ENCODE assay signal across 10 mouse cellular contexts in the genomic region with DNA sequence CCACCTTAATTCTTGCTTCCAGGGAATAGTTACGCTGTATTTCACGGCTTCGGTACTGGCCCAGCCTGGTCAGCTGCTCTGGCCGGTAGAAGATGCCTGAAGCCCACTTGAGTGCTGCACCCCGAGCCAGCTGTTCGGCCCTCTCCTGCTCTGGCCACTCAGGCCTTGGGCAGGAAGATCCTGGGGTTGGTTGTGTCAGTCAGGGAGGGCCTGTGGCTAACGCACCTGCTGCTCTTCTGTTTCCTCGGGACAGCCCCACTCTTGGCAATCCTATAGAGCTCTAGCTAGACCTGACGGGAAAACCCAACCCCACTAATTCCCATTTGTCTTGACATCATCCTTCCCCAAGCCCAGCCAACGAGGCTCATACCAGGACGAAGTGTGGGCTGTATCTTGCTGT. TPM values are rescaled to one million over a fixed set of nuclear protein-coding genes. Genes with fewer than 3 reads are reported as not detected.
DNase-seq lines count a peak whose midpoint lies in the region; ATAC-seq and TF ChIP-seq lines count a peak whose summit lies in the region.
"Had no signal": no experiment of that assay in that cellular context is flagged by ENCODE, and none has a peak within 500 bp of the region (broad histone marks: within the 10 kb centered on the region; RNA-seq: fewer than 3 reads in every experiment).

No protein-coding gene starts in this region.

- no peak for ATAC-seq in lung, postnatal 0 days
- ATAC-seq in heart, postnatal 0 days (ENCODE audit: insufficient read depth, low read depth) = no peak
- no peak for ATAC-seq in midbrain, embryonic 15.5 days (replicated peaks)

- peak overlapping the region; percentile 51 for H3K4me2 ChIP-seq in lung, postnatal 0 days (replicated peaks; ENCODE audit: low read depth, low read length)
- H3K4me2 ChIP-seq in heart, postnatal 0 days (ENCODE audit: low read depth, low read length) = peak overlapping the region; percentile 53
- peak overlapping the region; percentile 12; the same call in 1 of the 2 replicates for H3K4me2 ChIP-seq in midbrain, embryonic 15.5 days

- H3K27ac ChIP-seq in heart, embryonic 10.5 days = peak overlapping the region; percentile 64
- H3K27ac ChIP-seq in lung, postnatal 0 days (ENCODE audit: low read length) = peak overlapping the region; percentile 57
- H3K27ac ChIP-seq in heart, postnatal 0 days (ENCODE audit: low read depth) = peak overlapping the region; percentile 72
- H3K27ac ChIP-seq in midbrain, embryonic 15.5 days = no peak overlapping the region

- H3K27me3 ChIP-seq in heart, embryonic 10.5 days (ENCODE audit: insufficient read depth, poor library complexity, severe bottlenecking) = peaks cover 37% of the 10 kb centered on the region
- 0 out of 2 replicates have a peak, but pooled peaks cover 2% of the 10 kb centered on the region for H3K27me3 ChIP-seq in lung, postnatal 0 days (replicated peaks; ENCODE audit: insufficient read depth, low read length)
- H3K27me3 ChIP-seq in heart, postnatal 0 days (ENCODE audit: control insufficient read depth, insufficient read depth, low read length) = 0 out of 2 replicates have a peak, but pooled peaks cover 4% of the 10 kb centered on the region
- H3K27me3 ChIP-seq in midbrain, embryonic 15.5 days (replicated peaks) = no peaks in the 10 kb centered on the region

- H3K9ac ChIP-seq in lung, postnatal 0 days (replicated peaks; ENCODE audit: low read depth) = no peak overlapping the region
- peak overlapping the region; percentile 36; the same call in 1 of the 2 replicates for H3K9ac ChIP-seq in heart, postnatal 0 days (replicated peaks; ENCODE audit: low read depth, low read length)
- H3K9ac ChIP-seq in midbrain, embryonic 15.5 days = no peak overlapping the region

- TF ChIP-seq EP300 in lung, postnatal 0 days (IDR thresholded peaks at IDR 0.05) = no peak
- no peak for TF ChIP-seq EP300 in heart, postnatal 0 days (IDR thresholded peaks at IDR 0.05; ENCODE audit: low read depth)

- WGBS in heart, embryonic 10.5 days = 58% methylated on average over 11 of the region's 11 CpGs
- WGBS in lung, postnatal 0 days = 49% methylated on average over 11 of the region's 11 CpGs
- WGBS in heart, postnatal 0 days = 56% methylated on average over 11 of the region's 11 CpGs
- WGBS in midbrain, embryonic 15.5 days = 67% methylated on average over 11 of the region's 11 CpGs

- TF ChIP-seq CTCF in lung, postnatal 0 days (IDR thresholded peaks at IDR 0.05) = no peak
- no peak for TF ChIP-seq CTCF in heart, postnatal 0 days (IDR thresholded peaks at IDR 0.05; ENCODE audit: low read depth)

- peaks cover 17% of the 10 kb centered on the region for H3K36me3 ChIP-seq in heart, embryonic 10.5 days
- H3K36me3 ChIP-seq in lung, postnatal 0 days (ENCODE audit: insufficient read depth, low read length) = 0 out of 2 replicates have a peak, but pooled peaks cover 5% of the 10 kb centered on the region
- peaks cover 12% of the 10 kb centered on the region for H3K36me3 ChIP-seq in heart, postnatal 0 days (replicated peaks; ENCODE audit: control insufficient read depth, insufficient read depth, low read length)
- peaks cover 5% of the 10 kb centered on the region for H3K36me3 ChIP-seq in midbrain, embryonic 15.5 days (replicated peaks)

- no peaks in the 10 kb centered on the region for H3K9me3 ChIP-seq in heart, embryonic 10.5 days
- no peaks in the 10 kb centered on the region for H3K9me3 ChIP-seq in lung, postnatal 0 days (ENCODE audit: low read length)
- no peaks in the 10 kb centered on the region for H3K9me3 ChIP-seq in heart, postnatal 0 days (replicated peaks; ENCODE audit: control insufficient read depth, low read length)
- H3K9me3 ChIP-seq in midbrain, embryonic 15.5 days = no peaks in the 10 kb centered on the region

- H3K4me1 ChIP-seq in heart, embryonic 10.5 days = peaks cover 47% of the 10 kb centered on the region
- H3K4me1 ChIP-seq in lung, postnatal 0 days (ENCODE audit: insufficient read depth, low read depth, low read length) = peaks cover 13% of the 10 kb centered on the region
- H3K4me1 ChIP-seq in heart, postnatal 0 days (ENCODE audit: control insufficient read depth, insufficient read depth) = peaks cover 26% of the 10 kb centered on the region
- peaks cover 29% of the 10 kb centered on the region for H3K4me1 ChIP-seq in midbrain, embryonic 15.5 days

- H3K4me3 ChIP-seq in heart, embryonic 10.5 days = peak overlapping the region; percentile 42
- H3K4me3 ChIP-seq in lung, postnatal 0 days (ENCODE audit: low read depth, low read length) = peak overlapping the region; percentile 29
- peak overlapping the region; percentile 29 for H3K4me3 ChIP-seq in heart, postnatal 0 days (ENCODE audit: low read depth, low read length)
- no peak overlapping the region for H3K4me3 ChIP-seq in midbrain, embryonic 15.5 days

- DNase-seq in heart, embryonic 10.5 days (ENCODE audit: low spot score) = no peak
- no peak for DNase-seq in heart, adult 18-20 months
- no peak for DNase-seq in lung, postnatal 0 days (ENCODE audit: low spot score)
- no peak for DNase-seq in lung, adult 18-20 months
- no peak for DNase-seq in heart, postnatal 0 days (ENCODE audit: low spot score)
- DNase-seq in adrenal gland, postnatal 14 days = no peak
- DNase-seq in right cerebral cortex, adult 2 months (ENCODE audit: low spot score in 2 of 2) = no peak
- DNase-seq: right cerebral cortex, postnatal 25 days had no signal

RNA-seq across cellular contexts. Expression of a gene that starts 0.6 kb away (rescaled TPM):
- 16.7 and 18.9 TPM in 2 replicates for polyA plus RNA-seq in heart, embryonic 10.5 days (2016; fragmentation: Nextera tagmentation; extraction: Ambion mirVana)
- total RNA-seq in heart, adult 18-20 months (2021) = 1 to 10 TPM; 2.9 to 3.0 TPM
- 34.5 and 34.6 TPM in 2 replicates for polyA plus RNA-seq in lung, postnatal 0 days (2015; fragmentation: Nextera tagmentation; extraction: Ambion mirVana)
- total RNA-seq in heart, postnatal 0 days (2014; rRNA removed; ENCODE audit: low replicate concordance) = 6.1 and 10.6 TPM in 2 replicates
- 9.5 and 9.9 TPM in 2 replicates for polyA plus RNA-seq in heart, postnatal 0 days (2015; fragmentation: Nextera tagmentation; extraction: Ambion mirVana)
- 11.8 and 12.7 TPM in 2 replicates for polyA plus RNA-seq in midbrain, embryonic 15.5 days (2015; fragmentation: Nextera tagmentation; extraction: Ambion mirVana)
- total RNA-seq in adrenal gland, postnatal 14 days (2021) = 16.0 and 20.2 TPM in 2 replicates
- total RNA-seq: monocyte, adult 5-6 weeks had no signal

RNA-seq across cellular contexts. Expression of a gene that starts 2.2 kb away (rescaled TPM):
- polyA plus RNA-seq in heart, embryonic 10.5 days (2016; fragmentation: Nextera tagmentation; extraction: Ambion mirVana) = 91.4 and 114 TPM in 2 replicates
- total RNA-seq in heart, adult 18-20 months (2021) = 10 to 100 TPM; 21.6 TPM
- polyA plus RNA-seq in lung, postnatal 0 days (2015; fragmentation: Nextera tagmentation; extraction: Ambion mirVana) = 29.8 and 32.7 TPM in 2 replicates
- total RNA-seq in heart, postnatal 0 days (2014; rRNA removed; ENCODE audit: low replicate concordance) = 19.2 and 27.9 TPM in 2 replicates
- 21.8 and 22.6 TPM in 2 replicates for polyA plus RNA-seq in heart, postnatal 0 days (2015; fragmentation: Nextera tagmentation; extraction: Ambion mirVana)
- 45.3 and 48.9 TPM in 2 replicates for polyA plus RNA-seq in midbrain, embryonic 15.5 days (2015; fragmentation: Nextera tagmentation; extraction: Ambion mirVana)
- 44.5 and 44.9 TPM in 2 replicates for total RNA-seq in adrenal gland, postnatal 14 days (2021)

RNA-seq across cellular contexts. Expression of a gene that starts 5.6 kb away (rescaled TPM):
- 7.4 and 8.6 TPM in 2 replicates for polyA plus RNA-seq in heart, embryonic 10.5 days (2016; fragmentation: Nextera tagmentation; extraction: Ambion mirVana)
- 1 to 10 TPM; 1.1 to 1.6 TPM for total RNA-seq in heart, adult 18-20 months (2021)
- polyA plus RNA-seq in lung, postnatal 0 days (2015; fragmentation: Nextera tagmentation; extraction: Ambion mirVana) = 2.4 and 2.7 TPM in 2 replicates
- total RNA-seq in heart, postnatal 0 days (2014; rRNA removed; ENCODE audit: low replicate concordance) = 0.43 and 3.5 TPM in 2 replicates
- 3.3 and 3.5 TPM in 2 replicates for polyA plus RNA-seq in heart, postnatal 0 days (2015; fragmentation: Nextera tagmentation; extraction: Ambion mirVana)
- polyA plus RNA-seq in midbrain, embryonic 15.5 days (2015; fragmentation: Nextera tagmentation; extraction: Ambion mirVana) = 165 and 173 TPM in 2 replicates
- 2.6 and 4.6 TPM in 2 replicates for total RNA-seq in adrenal gland, postnatal 14 days (2021)
- total RNA-seq: monocyte, adult 5-6 weeks had no signal

RNA-seq across cellular contexts. Expression of a gene that starts 10.1 kb away (rescaled TPM):
- polyA plus RNA-seq in heart, embryonic 10.5 days (2016; fragmentation: Nextera tagmentation; extraction: Ambion mirVana) = 3.9 and 4.4 TPM in 2 replicates
- total RNA-seq in heart, adult 18-20 months (2021) = 1 to 10 TPM in 1 of 2 experiments, under 1 TPM in 1; 0.60 to 1.6 TPM
- polyA plus RNA-seq in lung, postnatal 0 days (2015; fragmentation: Nextera tagmentation; extraction: Ambion mirVana) = 22.3 and 23.0 TPM in 2 replicates
- 1.4 and 2.2 TPM in 2 replicates for total RNA-seq in heart, postnatal 0 days (2014; rRNA removed; ENCODE audit: low replicate concordance)
- polyA plus RNA-seq in heart, postnatal 0 days (2015; fragmentation: Nextera tagmentation; extraction: Ambion mirVana) = 1.6 and 1.9 TPM in 2 replicates
- 1.1 and 1.3 TPM in 2 replicates for polyA plus RNA-seq in midbrain, embryonic 15.5 days (2015; fragmentation: Nextera tagmentation; extraction: Ambion mirVana)
- total RNA-seq in adrenal gland, postnatal 14 days (2021) = 3.9 and 5.0 TPM in 2 replicates

RNA-seq across cellular contexts. Expression of a gene that starts 19.3 kb away (rescaled TPM):
- 1.2 and 1.3 TPM in 2 replicates for polyA plus RNA-seq in heart, embryonic 10.5 days (2016; fragmentation: Nextera tagmentation; extraction: Ambion mirVana)
- 10 to 100 TPM; 22.1 to 25.7 TPM for total RNA-seq in heart, adult 18-20 months (2021)
- polyA plus RNA-seq in lung, postnatal 0 days (2015; fragmentation: Nextera tagmentation; extraction: Ambion mirVana) = 1.3 and 1.5 TPM in 2 replicates
- 6.8 and 13.2 TPM in 2 replicates for total RNA-seq in heart, postnatal 0 days (2014; rRNA removed; ENCODE audit: low replicate concordance)
- polyA plus RNA-seq in heart, postnatal 0 days (2015; fragmentation: Nextera tagmentation; extraction: Ambion mirVana) = 9.8 and 10.0 TPM in 2 replicates
- 4.0 and 4.5 TPM in 2 replicates for polyA plus RNA-seq in midbrain, embryonic 15.5 days (2015; fragmentation: Nextera tagmentation; extraction: Ambion mirVana)
- 11.5 and 13.4 TPM in 2 replicates for total RNA-seq in adrenal gland, postnatal 14 days (2021)
- total RNA-seq: monocyte, adult 5-6 weeks had no signal

Comparison
In these comparisons a context has a peak if more than half of its experiments do, and no peak if none do; other contexts are left out.
1. RNA of a gene that starts 5.6 kb away (polyA plus RNA-seq): 165 to 173 TPM in midbrain, embryonic 15.5 days; 7.4 to 8.6 TPM in heart, embryonic 10.5 days, 3.3 to 3.5 TPM in heart, postnatal 0 days and 2.4 to 2.7 TPM in lung, postnatal 0 days; every median in the first group is over 10 times any median in the second.
2. Peak in every context shown above with its lines, with median percentiles within 50 percentile points of each other: H3K4me2 ChIP-seq.